Mouse (Mus musculus): ENCODE data around the gene Frmd4a. TPM values are rescaled to one million over a fixed set of nuclear protein-coding genes. Genes with fewer than 3 reads are reported as not detected.
A peak's percentile ranks its signal among the peaks of the same experiment; 100 is the strongest.

Frmd4a gene
- polyA plus RNA-seq, 1 experiment from 2014 or later: 3.8 TPM

GRCm38 (mm10) chr2:4501257-4502027, 483.9 kb downstream of the Frmd4a start:
- H3K27ac ChIP-seq (replicated peaks): no peak overlapping the region
- H3K9ac ChIP-seq (ENCODE audit: low read length): no peak overlapping the region
- no peak for ATAC-seq (ENCODE audit: low FRiP score, low TSS enrichment)
- WGBS: 53% methylated on average over 15 of the region's 15 CpGs
- H3K27me3 ChIP-seq (ENCODE audit: control insufficient read depth, insufficient read depth, low read length): no peaks in the 10 kb centered on the region
- H3K36me3 ChIP-seq (ENCODE audit: control insufficient read depth, insufficient read depth, low read length): no peaks in the 10 kb centered on the region
- no peak overlapping the region for H3K4me2 ChIP-seq (replicated peaks; ENCODE audit: low read depth)
- no peak for DNase-seq (ENCODE audit: low spot score)
- TF ChIP-seq CTCF (IDR thresholded peaks at IDR 0.05; ENCODE audit: low read depth): no peak
- TF ChIP-seq EP300 (optimal IDR thresholded peaks at IDR 0.05): no peak
- H3K4me3 ChIP-seq (ENCODE audit: low read depth, low read length): no peak overlapping the region
- no peaks in the 10 kb centered on the region for H3K9me3 ChIP-seq (ENCODE audit: control insufficient read depth, low read length)
- no peaks in the 10 kb centered on the region for H3K4me1 ChIP-seq (replicated peaks; ENCODE audit: control insufficient read depth, insufficient read depth)

DNA sequence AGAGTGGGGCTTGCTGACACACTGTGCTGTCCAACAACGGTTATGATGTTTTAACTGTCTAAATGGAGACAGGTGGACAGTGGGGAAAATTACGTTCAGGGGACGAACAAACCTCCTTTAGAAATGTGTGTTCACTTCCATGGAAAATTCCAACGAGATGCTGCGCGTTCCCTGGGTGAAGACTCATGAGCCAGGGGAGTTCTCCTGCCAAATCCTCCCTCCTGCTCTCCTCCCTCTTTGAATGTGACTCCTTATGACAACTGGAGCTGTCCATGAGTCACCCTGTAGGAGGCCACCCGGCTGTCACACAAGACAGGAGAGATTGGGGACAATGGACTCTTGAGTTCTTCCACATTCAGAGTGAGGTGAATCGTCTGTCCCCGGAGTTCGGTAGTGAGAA, 486.9 kb downstream of the Frmd4a start:
- Histone ChIP-seq H3K27ac (replicated peaks) (no peak overlapping the region), H3K27me3 (ENCODE audit: control insufficient read depth, insufficient read depth, low read length) (no peaks in the 10 kb centered on the region), H3K9me3 (ENCODE audit: control insufficient read depth, low read length) (no peaks in the 10 kb centered on the region), H3K4me1 (replicated peaks; ENCODE audit: control insufficient read depth, insufficient read depth) (no peaks in the 10 kb centered on the region), H3K36me3 (ENCODE audit: control insufficient read depth, insufficient read depth, low read length) (no peaks in the 10 kb centered on the region), H3K4me3 (ENCODE audit: low read depth, low read length) (no peak overlapping the region), H3K9ac (ENCODE audit: low read length) (no peak overlapping the region), H3K4me2 (replicated peaks; ENCODE audit: low read depth) (no peak overlapping the region)
- ATAC-seq (ENCODE audit: low FRiP score, low TSS enrichment) (no peak), DNase-seq (ENCODE audit: low spot score) (no peak)
- WGBS: 69% methylated on average over 10 of the region's 10 CpGs
- TF ChIP-seq CTCF (IDR thresholded peaks at IDR 0.05; ENCODE audit: low read depth): no peak

DNA sequence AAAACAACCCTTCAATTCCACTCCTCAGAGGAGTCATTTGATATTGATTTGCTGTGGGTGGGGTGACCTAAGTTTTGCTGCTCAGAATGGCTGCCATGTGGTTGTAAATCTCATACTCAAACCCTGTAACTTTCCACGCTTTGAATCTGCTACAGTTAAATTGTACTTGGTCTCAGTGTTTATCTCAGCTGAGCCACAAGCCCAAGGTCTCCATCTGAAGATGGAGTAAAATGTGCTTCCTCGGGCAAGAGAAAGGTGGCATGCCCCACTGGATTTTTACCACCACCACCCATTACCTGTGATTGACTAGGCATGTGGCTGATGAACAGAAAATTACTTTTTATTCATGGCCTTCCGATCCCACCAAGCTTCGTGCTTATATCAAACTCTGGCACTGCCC, 488.2 kb downstream of the Frmd4a start:
- Histone ChIP-seq H3K9ac (ENCODE audit: low read length) (no peak overlapping the region), H3K4me2 (replicated peaks; ENCODE audit: low read depth) (no peak overlapping the region), H3K36me3 (ENCODE audit: control insufficient read depth, insufficient read depth, low read length) (no peaks in the 10 kb centered on the region), H3K27ac (replicated peaks) (no peak overlapping the region), H3K4me1 (replicated peaks; ENCODE audit: control insufficient read depth, insufficient read depth) (no peaks in the 10 kb centered on the region; the same call in 1 of the 2 replicates), H3K4me3 (ENCODE audit: low read depth, low read length) (no peak overlapping the region), H3K27me3 (ENCODE audit: control insufficient read depth, insufficient read depth, low read length) (no peaks in the 10 kb centered on the region), H3K9me3 (ENCODE audit: control insufficient read depth, low read length) (no peaks in the 10 kb centered on the region)
- TF ChIP-seq EP300 (optimal IDR thresholded peaks at IDR 0.05) (no peak), CTCF (IDR thresholded peaks at IDR 0.05; ENCODE audit: low read depth) (no peak)
- no peak for ATAC-seq (ENCODE audit: low FRiP score, low TSS enrichment)
- DNase-seq (ENCODE audit: low spot score): no peak
- WGBS: 90% methylated on average over 4 of the region's 4 CpGs

DNA sequence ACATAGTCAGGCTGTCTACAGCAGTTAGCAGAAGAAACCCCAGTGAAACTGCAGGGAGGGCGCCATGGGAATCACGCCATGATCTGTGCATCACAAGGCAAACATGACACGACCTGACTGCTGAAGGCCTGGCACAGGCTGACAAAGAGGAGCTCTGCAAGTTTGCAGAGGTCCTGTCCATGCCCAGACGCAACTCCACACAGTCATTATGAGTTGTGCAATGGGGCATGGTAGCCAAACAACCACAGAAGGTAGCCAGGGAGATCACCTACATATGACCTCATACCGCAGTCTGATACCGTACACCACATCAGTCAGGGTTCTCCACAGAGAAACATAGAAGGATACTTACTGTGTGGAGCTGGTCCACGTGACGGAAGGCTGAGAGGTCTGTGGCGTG, 489.1 kb downstream of the Frmd4a start:
- no peak for TF ChIP-seq CTCF (IDR thresholded peaks at IDR 0.05; ENCODE audit: low read depth)
- TF ChIP-seq EP300 (optimal IDR thresholded peaks at IDR 0.05): no peak
- Histone ChIP-seq H3K36me3 (ENCODE audit: control insufficient read depth, insufficient read depth, low read length) (no peaks in the 10 kb centered on the region), H3K9ac (ENCODE audit: low read length) (no peak overlapping the region), H3K27me3 (ENCODE audit: control insufficient read depth, insufficient read depth, low read length) (no peaks in the 10 kb centered on the region), H3K4me3 (ENCODE audit: low read depth, low read length) (no peak overlapping the region), H3K4me1 (replicated peaks; ENCODE audit: control insufficient read depth, insufficient read depth) (no peaks in the 10 kb centered on the region; the same call in 1 of the 2 replicates), H3K9me3 (ENCODE audit: control insufficient read depth, low read length) (no peaks in the 10 kb centered on the region), H3K4me2 (replicated peaks; ENCODE audit: low read depth) (no peak overlapping the region), H3K27ac (replicated peaks) (no peak overlapping the region)
- whole genome bisulfite sequencing: 78% methylated on average over 9 of the region's 9 CpGs
- ATAC-seq (ENCODE audit: low FRiP score, low TSS enrichment): no peak
- DNase-seq (ENCODE audit: low spot score): no peak

DNA sequence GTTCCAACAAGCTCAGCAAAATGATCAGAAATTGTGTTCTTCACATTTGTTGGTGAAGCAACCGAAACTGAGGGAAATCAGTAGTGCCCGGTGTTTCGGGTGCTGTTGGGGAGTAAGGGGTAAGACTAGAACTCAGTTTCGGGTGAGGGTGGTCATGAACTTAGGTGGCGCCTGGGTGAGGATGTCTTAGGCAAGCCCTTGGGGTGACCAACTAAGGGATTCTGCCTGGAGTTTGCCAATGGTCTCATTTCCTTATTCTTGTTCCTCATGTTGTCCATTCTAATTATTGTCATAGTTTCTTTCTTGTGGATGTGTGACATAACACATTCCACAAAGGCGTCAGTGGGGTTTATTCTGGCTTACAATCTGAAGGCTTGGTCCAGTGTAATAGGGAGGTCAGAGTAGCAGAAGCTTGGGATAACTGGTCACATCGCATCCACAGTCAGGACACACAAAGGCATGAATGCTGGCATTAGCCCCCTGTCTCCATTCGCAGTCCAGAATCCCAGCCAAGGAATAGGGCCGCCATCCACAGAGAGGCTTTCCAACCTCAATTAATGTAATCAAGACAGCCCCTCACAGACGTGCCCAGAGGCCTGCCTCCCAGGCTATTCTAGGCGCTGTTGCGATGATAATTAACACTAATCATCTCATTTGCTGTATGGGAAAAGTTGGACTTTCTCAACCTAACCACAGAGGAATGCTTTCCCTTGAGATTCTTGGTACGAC, 490.5 kb downstream of the Frmd4a start:
- Histone ChIP-seq H3K36me3 (ENCODE audit: control insufficient read depth, insufficient read depth, low read length) (no peaks in the 10 kb centered on the region), H3K9ac (ENCODE audit: low read length) (no peak overlapping the region), H3K4me1 (replicated peaks; ENCODE audit: control insufficient read depth, insufficient read depth) (no peaks in the 10 kb centered on the region; the same call in 1 of the 2 replicates), H3K4me2 (replicated peaks; ENCODE audit: low read depth) (no peak overlapping the region), H3K9me3 (ENCODE audit: control insufficient read depth, low read length) (no peaks in the 10 kb centered on the region), H3K4me3 (ENCODE audit: low read depth, low read length) (no peak overlapping the region), H3K27ac (replicated peaks) (0 out of 2 replicates have a peak overlapping the region, but pooled peaks have one; percentile 1), H3K27me3 (ENCODE audit: control insufficient read depth, insufficient read depth, low read length) (no peaks in the 10 kb centered on the region)
- ATAC-seq (ENCODE audit: low FRiP score, low TSS enrichment) (no peak), DNase-seq (ENCODE audit: low spot score) (no peak)
- TF ChIP-seq EP300 (optimal IDR thresholded peaks at IDR 0.05) (no peak), CTCF (IDR thresholded peaks at IDR 0.05; ENCODE audit: low read depth) (no peak)
- 86% methylated on average over 13 of the region's 13 CpGs for WGBS

Data from stomach, postnatal 0 days (tissue).